Mouse (Mus musculus) urinary bladder, postnatal 14 days (tissue): ENCODE results near the gene Tfap2d.
A peak's percentile ranks its signal among the peaks of the same experiment; 100 is the strongest.

Experiments
- DNase-seq: peaks from one replicate; pipeline ENCODE4 v3.0.0; 2021; ENCODE audit warnings: low spot score

Tfap2d gene

GRCm38 (mm10) chr1:19102631-19103030 lies at the start of gene Tfap2d:
Gene Tfap2d, plus strand, starts transcription at chr1:19103022.
- DNase-seq = no peak

DNA sequence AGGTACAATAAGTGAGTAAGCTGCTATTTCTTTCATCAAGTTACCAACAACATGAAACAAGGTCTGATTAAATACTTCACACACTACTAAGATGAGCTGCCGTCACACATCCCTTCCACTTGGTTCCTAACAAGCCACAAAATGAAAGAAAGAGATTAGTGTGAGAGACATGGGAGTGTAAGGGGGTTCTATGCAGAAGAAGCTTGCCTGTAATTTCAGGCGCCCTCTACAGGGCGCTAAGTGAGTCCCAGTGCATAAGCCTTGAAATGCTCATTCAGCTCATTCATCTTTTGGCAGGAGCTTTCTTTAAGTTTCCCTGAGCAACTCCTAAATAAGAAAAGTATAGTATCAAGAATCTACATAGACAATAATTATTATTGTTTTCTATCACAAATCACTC lies 46.5 kb upstream of the Tfap2d start:
- DNase-seq = no peak

DNA sequence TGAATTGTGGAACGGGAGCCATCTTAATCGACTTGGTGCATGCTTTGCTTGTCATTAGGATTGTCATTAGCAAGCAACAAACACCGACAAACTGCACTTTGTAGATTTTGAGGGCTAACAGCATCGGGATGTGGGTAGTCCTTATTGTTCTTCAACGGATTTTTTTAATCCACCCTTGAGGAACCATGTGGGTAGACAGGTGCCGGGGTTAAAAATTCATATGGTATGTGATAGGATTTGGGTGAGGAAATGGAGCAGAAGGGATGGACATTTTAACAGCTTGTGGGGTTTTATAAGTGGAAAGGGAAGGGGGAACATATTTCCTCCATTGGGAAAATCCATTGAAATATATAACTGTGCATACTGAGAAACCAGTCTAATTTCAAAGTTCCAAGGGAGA lies 46.0 kb upstream of the Tfap2d start:
- no peak for DNase-seq

DNA sequence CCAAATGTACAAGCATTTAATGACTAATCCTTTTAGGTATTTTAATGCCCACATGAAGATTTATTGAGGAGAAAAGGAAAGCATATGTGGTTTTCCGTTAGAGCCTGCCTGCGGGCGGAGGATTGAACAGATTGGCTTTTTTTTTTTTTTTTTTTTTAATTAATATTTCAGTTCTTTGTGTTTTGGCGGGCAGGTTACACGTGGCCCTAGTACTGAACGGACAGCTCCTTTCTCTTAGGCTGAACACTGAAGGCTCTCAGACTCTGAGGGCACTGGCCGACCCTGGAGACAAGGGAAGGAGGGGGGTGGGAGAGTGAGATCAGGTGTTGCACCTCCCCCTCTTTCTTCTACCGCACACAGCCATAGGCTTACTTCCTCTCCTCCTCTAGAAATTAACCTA lies 14.7 kb upstream of the Tfap2d start:
- DNase-seq = no peak

GRCm38 (mm10) chr1:19096921-19097320 lies 5.9 kb upstream of the Tfap2d start:
- DNase-seq = no peak

GRCm38 (mm10) chr1:19103316-19103715 lies 494 bp downstream of the Tfap2d start:
- DNase-seq = no peak

- no peak for DNase-seq
These were observed 937 bp downstream of the Tfap2d start for GRCm38 (mm10) chr1:19103776-19104142.

DNA sequence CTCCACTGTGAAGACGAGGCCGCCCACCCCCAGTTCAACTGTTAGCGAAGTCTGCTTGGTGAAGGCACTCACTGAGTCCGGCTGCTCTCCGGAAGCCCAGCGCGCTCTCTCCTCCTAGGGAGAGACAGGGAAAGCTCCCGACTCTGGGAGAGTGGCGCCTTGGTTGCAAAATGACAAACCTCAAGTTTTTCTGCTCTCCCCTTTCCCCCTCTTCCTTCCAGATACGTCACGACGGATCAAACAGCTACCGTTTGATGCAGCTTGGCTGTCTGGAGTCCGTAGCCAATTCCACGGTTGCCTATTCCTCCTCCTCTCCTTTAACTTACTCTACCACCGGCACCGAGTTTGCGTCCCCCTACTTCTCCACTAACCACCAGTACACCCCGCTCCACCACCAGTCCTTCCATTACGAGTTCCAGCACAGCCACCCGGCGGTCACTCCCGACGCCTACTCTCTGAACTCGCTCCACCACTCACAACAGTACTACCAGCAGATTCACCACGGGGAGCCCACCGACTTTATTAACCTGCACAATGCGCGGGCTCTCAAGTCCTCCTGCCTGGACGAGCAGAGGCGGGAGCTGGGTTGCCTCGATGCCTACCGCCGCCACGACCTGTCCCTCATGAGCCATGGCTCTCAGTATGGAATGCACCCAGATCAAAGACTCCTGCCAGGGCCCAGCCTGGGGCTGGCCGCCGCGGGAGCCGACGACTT lies 1.5 kb downstream of the Tfap2d start:
- no peak for DNase-seq

DNA sequence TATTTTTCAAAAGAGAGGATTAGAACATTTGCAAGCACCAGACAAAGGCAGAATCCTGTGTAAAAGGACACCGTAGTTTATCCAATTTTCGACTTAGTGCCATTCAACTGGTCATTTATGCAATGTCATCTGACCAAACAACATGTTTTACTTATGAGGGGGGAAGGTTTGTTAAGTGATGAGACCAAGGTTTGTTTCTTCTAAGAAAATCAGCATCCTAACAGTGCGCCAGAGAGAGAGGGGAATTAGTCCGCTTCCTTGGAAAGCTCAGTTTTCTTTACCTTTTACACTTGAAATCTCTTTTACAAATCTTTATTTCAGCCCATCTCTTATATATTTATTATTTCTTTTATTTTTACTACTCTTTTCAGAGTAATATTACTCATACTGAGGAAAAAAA lies 3.6 kb downstream of the Tfap2d start:
- no peak for DNase-seq

DNA sequence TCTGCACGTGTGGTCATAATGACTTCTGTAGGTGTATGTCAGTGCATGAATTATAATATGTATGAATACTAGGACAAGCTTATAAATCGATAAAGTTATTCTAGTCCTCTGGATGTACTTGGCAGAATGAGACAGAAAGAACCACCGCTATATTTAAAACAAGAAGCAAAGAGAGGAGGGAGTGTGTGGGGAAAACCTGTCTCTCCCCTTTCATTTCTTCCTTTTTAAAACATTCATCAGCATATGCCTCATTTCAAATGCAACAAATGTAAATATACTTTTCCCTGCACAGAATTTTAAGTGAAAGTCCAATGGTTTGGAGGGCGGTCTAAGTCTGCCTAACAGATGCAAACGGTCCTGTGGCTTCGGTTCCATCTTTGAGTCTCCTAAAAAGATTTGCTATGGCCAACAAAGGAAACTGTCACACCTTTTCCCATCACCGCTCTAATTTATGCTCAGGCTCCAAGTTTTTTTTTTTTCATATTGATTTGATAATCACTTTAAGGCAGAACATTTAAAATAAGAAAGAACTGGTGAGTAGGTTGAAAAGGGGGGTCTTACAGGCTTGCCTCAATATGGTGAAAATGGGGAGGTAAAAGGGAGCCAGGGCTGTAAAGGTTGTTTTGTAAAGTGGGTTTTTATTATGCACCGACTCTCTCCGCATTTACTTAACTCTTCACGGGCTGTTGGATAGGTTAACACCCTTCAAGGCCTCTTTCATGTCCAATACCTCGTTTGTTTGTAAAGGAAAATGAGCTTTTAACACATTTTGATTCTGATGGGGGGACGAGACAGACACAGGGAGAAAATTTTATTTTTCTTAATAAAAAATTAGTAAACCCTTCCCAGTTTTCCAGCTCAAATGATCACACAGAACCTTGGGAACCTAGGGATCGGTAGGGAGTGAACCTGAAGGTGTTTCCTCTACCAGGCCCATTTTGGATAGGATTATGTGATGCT lies 4.3 kb downstream of the Tfap2d start:
- no peak for DNase-seq

- DNase-seq = no peak
These were observed 5.0 kb downstream of the Tfap2d start for GRCm38 (mm10) chr1:19107801-19108200.

GRCm38 (mm10) chr1:19109711-19110110 lies 6.9 kb downstream of the Tfap2d start:
- peak; percentile 3 for DNase-seq

- no peak for DNase-seq
These were observed 7.4 kb downstream of the Tfap2d start for GRCm38 (mm10) chr1:19110211-19110610.

GRCm38 (mm10) chr1:19111020-19111419 lies 8.2 kb downstream of the Tfap2d start:
- no peak for DNase-seq

- DNase-seq = no peak
These were observed 76.0 kb downstream of the Tfap2d start for GRCm38 (mm10) chr1:19178742-19179397.

DNA sequence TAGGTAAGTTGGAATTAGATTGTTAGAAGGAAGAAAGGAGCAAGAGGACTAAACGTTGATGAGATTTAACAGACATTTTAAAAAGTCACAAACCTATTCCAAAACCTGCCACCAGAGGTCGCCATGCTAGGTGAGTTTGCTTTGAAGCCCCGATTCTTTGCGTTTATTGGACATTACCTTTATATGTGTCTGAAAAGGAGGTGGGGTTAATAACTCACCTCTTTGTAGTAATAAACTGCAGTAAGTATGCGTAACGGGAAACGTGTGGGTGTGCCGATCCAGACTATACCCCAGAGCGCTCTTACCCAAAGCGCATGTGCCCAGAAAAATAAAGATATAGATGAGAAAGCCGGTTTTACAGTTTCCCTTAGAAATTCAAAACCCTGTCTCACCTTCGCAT lies 102.8 kb downstream of the Tfap2d start:
- DNase-seq = peak; percentile 51

DNA sequence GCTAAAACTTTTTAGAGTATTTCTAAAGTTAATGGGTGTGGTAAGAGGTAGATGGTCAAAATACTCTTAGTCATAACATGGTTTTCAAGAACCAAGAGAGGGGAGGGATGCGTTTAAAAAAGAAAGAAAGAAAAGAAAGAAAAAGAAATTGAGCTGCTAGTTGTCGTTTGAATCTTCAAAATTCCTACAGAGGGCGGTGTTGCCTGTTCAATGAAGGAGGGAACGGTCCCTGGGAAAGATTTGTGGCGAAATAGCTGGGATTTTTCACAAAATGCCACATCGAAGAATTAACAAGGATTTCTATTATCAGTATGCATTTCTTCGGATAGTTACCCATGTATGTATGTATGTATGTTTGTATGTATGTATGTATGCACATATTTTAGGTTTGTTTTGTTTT lies 103.4 kb downstream of the Tfap2d start:
- DNase-seq = no peak

- no peak for DNase-seq
These were observed 104.8 kb downstream of the Tfap2d start for GRCm38 (mm10) chr1:19207611-19208010.

DNA sequence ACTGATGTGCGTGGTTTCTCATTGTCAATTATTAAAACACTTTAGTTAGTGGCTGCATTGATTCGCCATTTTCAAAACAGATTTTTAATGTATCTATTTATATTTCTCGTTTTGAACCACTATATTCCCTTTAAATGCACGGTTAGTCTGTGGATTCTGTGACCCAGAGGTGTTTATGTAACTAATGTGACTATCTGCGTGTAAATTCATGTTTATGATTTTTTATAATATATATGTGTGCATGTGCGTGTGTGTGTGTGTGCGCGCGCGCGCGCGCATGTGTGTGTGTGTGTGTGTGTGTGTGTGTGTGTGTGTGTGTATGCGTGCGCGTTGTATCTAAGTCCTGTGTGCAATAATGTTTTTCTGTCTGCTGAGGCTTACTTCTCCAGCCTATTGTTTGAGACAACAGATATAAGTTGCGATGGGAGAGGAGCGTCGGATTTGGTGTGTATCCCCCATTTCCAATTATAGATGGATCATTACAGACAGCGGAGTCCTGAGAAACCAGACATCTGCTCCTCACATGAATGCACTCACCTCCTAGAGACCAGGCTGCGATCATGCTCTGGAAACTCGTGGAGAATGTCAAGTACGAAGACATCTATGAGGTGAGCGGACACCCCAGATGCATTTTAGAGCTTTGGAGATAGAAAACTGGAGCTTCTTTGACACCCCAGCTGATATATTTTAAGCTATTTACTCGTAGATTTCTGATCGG lies 106.0 kb downstream of the Tfap2d start, which contains the start of gene Tfap2b:
Tfap2b (plus strand) TSS at position 274 of the 718 bp plus-strand sequence.
- no peak for DNase-seq

- no peak for DNase-seq
These were observed 106.5 kb downstream of the Tfap2d start for GRCm38 (mm10) chr1:19209359-19209745.

DNA sequence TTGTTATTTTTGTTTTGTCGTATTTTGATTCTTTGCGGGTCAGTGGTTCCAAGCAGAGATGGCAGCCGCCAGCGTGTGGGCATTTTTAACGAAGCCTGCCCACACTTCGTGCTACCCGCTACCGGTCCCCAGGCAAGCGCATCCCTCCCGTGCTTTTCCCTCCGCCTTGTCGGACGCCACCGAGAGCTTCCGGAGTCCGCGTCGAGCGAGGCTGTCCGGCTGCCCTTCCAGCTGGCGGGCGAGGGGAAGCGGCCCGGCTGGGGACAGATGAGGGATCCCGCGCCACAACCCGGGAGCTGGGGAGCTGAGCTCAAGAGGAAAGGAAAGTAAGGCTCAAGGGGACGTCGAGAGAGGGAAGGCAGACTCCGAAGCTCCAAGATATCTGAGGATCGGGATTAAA lies 107.0 kb downstream of the Tfap2d start:
- no peak for DNase-seq
